Mouse (Mus musculus): ENCODE measurements around the gene Cd109.

The Cd109 gene

GRCm38 (mm10) chr9:78641386-78641785 lies 26.0 kb downstream of the Cd109 start:
- DNase-seq (ENCODE audit: low read depth, low spot score): no peak

DNA sequence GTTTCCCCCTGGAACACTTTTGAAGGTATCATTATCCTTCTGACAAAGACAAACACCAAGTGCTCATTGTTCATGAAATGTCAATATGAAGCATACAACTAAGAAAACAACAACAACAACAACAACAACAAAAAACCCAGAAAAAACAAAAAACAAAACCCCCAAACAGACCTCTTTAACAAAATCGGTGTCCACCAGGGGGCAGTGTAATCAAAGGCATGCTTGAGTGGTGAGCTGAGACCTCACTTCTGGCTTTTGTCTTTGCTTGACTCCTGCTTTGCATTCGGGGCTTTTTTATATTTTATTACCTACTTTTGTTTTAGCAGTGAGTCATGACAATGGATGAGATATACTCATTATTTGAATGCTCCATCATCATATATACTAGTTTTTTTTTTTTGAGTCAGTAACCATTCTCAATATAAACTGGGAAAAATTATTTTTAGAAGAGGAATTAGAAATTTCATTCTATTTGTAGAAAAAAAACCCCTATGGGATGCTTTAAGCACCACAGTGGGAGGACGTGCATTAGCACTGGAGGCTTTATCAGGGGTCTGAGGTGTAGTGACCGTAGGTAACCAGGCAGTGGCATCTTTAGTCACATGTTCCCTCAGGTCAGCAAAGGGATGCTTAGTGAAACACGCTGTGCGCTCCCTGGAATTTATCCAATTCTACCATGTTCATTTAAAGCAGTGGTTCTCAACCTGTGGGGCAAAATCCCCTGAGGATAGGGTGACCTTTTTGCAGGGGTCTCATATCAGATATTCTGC lies 30.8 kb downstream of the Cd109 start:
- peak; percentile 65 for DNase-seq (ENCODE audit: low read depth, low spot score)

DNA sequence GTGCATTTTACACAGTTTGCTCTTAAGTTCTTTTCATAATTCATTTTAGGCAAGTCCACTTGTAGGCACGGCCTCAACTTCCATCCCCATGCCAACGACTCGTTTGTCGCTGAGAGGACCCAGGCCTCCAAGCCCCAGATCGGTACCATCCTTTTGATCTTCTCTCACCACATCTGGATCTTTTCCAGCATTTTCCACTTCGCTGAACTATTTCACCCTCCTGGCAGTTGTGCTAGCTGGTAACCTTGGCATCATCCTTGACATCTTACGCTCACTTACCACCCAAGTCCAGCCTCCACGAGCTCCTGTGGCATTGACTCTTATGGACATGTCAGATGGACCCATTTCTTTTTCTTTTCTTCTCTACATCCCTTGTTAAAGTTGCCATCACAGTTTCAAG lies 33.3 kb downstream of the Cd109 start:
- no peak for DNase-seq (ENCODE audit: low read depth, low spot score)

DNA sequence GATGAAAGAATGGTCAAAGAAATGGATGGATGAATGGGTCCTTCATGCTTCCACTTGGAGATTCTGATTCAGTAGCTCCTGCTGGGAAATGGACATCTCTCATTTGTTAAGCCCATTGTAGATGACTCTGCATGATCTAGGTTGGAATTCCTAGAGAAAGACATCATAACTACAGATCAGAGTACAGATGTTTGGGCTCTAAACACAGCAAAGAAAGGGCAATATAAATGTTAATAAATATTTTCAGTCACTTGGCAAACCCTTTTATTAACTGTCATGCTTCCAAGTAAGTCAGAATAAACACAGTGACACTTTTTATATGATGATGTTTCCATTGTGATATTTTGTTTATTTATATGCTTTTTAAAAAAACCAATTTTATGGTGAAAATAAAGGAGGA lies 34.1 kb downstream of the Cd109 start:
- DNase-seq (ENCODE audit: low read depth, low spot score): no peak

- DNase-seq (ENCODE audit: low read depth, low spot score): no peak
Measured at GRCm38 (mm10) chr9:78657564-78657963, 42.2 kb downstream of the Cd109 start.

- no peak for DNase-seq (ENCODE audit: low read depth, low spot score)
Measured at GRCm38 (mm10) chr9:78671446-78671985, 56.2 kb downstream of the Cd109 start.

- DNase-seq (ENCODE audit: low read depth, low spot score): peak; percentile 72
Measured at GRCm38 (mm10) chr9:78700691-78701090, 85.3 kb downstream of the Cd109 start.

- DNase-seq (ENCODE audit: low read depth, low spot score): no peak
Measured at GRCm38 (mm10) chr9:78702509-78703239, 87.3 kb downstream of the Cd109 start.

DNA sequence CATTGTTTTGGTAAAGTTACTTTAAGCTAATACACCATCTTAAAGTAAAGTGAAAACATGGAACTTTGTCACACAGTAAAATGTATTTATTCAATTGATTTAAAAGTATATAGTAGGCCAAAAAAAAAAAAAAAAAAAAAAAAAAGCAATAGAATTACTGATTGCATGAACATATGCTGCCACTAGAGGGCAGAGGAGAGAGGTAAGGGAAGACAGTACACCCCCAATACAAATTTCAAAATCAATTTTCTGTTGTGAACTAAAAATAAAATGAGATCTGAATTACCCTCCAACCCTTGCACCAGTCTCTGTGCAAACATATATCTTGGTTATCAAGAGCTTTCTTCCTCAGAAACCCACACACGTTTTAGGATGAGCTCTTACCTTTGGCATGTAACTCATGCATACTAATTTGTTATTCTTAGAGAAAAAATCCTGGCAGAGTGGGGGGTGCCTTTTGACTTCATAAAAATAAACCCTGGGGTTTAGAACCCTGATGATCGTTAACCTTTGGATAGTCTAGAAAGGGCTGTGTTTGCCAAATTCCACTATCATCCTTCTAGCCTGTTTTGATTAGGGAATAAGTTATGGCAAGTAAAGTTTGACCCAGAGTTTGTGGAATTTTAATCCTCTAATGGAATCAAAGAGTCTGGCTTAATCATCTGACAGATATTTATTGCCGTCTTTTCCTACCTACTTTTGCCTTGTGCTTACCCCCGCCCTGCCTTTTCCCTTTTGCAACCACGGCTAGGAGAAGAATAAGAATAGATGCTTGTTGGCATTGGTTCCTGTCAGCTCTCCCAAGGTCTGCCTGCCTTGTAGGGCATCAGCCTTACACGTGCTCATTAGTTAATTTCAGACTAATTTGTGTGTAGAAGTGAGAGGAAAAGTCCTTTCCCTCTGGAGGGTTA lies 105.8 kb downstream of the Cd109 start:
- peak; percentile 5 for DNase-seq (ENCODE audit: low read depth, low spot score)

GRCm38 (mm10) chr9:78731931-78732330 lies 116.6 kb downstream of the Cd109 start:
- no peak for DNase-seq (ENCODE audit: low read depth, low spot score)

DNA sequence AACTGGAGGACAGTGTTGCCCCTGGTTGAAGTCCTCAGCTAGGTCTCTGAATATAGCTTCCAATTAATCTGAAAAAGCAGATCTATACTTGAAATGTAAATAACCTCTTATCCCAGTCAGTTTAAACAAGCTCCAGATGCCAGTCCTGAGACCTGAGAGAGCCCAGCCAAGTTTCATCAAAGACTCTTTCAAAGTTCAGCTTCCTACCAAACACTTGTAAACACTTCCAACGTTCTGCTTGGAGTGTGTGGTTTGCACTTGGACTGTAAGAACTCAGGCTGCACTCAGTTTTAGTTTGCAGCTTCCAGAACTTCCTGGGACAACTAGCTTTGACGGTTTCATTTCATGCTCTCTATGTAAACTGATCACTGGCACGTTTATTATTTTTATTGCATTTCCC lies 120.2 kb downstream of the Cd109 start:
- no peak for DNase-seq (ENCODE audit: low read depth, low spot score)

- no peak for DNase-seq (ENCODE audit: low read depth, low spot score)
Measured at GRCm38 (mm10) chr9:78742012-78742411, 126.7 kb downstream of the Cd109 start.

DNA sequence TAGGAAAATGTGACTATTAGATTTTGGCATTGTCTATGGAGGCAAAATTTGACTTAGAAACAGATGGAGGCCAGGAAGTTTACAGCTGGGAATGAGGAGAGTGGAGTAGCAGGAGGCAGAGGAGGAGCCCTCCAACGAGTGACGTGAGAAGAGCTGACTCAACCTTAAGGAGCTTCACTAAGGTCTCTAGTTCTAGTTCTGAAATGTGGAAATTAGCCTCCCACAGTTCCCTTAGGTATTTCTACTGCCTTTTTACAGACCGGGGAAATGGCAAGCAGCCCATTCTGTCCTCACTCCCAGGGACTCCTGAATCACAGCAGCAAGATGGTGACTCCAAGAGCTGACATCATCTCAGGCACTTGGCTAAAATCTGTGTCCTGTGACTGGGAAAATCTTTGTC lies 134.9 kb downstream of the Cd109 start:
- no peak for DNase-seq (ENCODE audit: low read depth, low spot score)

Data from CD4-positive, CD25-positive, alpha-beta regulatory T cell, adult 2 months (primary cell).